Mouse (Mus musculus) neural tube, embryonic 14.5 days (tissue): ENCODE measurements around the gene Ankfn1. TPM values are rescaled to one million over a fixed set of nuclear protein-coding genes. Genes with fewer than 3 reads are reported as not detected.

Experiments used
- ATAC-seq: fragments of 200-750 bp; cut with Nextera tagmentation; 2 replicates; pipeline ENCODE4 v1.8.0; 2017; ENCODE audit warnings: low read depth, mild to moderate bottlenecking, moderate TSS enrichment, moderate library complexity
- H3K27ac ChIP-seq: fragments of 300-500 bp; sonication (generic); 2 replicates; pipeline ENCODE4 v1.5.1; 2014; ENCODE audit warnings: low read depth, mild to moderate bottlenecking, control low read depth, low read length, moderate library complexity, mixed read lengths
- H3K27me3 ChIP-seq: fragments of 300-500 bp; sonication (generic); 2 replicates; pipeline ENCODE4 v1.6.1; 2014; ENCODE audit warnings: low read length; ENCODE audit not compliant: control insufficient read depth, insufficient read depth
- H3K36me3 ChIP-seq: fragments of 300-500 bp; sonication (generic); 2 replicates; pipeline ENCODE4 v1.6.1; 2014; ENCODE audit warnings: low read length, mixed read lengths; ENCODE audit not compliant: control insufficient read depth, insufficient read depth
- H3K4me1 ChIP-seq: fragments of 300-500 bp; sonication (generic); 2 replicates; pipeline ENCODE4 v1.6.1; 2014; ENCODE audit warnings: low read length; ENCODE audit not compliant: control insufficient read depth, insufficient read depth
- H3K4me2 ChIP-seq: fragments of 300-500 bp; sonication (generic); 2 replicates; pipeline ENCODE4 v1.6.1; 2014; ENCODE audit warnings: mild to moderate bottlenecking, low read depth, low read length, control low read depth
- H3K4me3 ChIP-seq: fragments of 300-500 bp; sonication (generic); 2 replicates; pipeline ENCODE4 v1.5.1; 2014; ENCODE audit warnings: low read depth, low read length, control low read depth, mixed read lengths
- H3K9ac ChIP-seq: fragments of 300-500 bp; sonication (generic); replicated peaks from 2 replicates; pipeline ENCODE4 v1.6.1; 2014; ENCODE audit warnings: low read depth, mild to moderate bottlenecking, control low read depth, low read length, mixed read lengths
- H3K9me3 ChIP-seq: fragments of 300-500 bp; sonication (generic); 2 replicates; pipeline ENCODE4 v1.6.1; 2016; ENCODE audit warnings: low read length; ENCODE audit not compliant: control insufficient read depth
- WGBS: fragments of 180-500 bp; shearing (Covaris S2); extraction: QIAGEN DNeasy Blood & Tissue Kit; methylation state at CpG from one replicate; pipeline ENCODE4 v1.1.7; 2014; 5-methylcytosine and 5-hydroxymethylcytosine counted together
- polyA plus RNA-seq: library from polyadenylated mRNA; unstranded; fragments of >200 nt; fragmentation: Nextera tagmentation; extraction: Ambion mirVana; gene quantifications from 2 replicates; pipeline ENCODE4 v1.2.1, GENCODE M21; 2014

Gene Ankfn1
- polyA plus RNA-seq, 1 experiment from 2014 or later: 8.4 TPM

- no peak overlapping the region for H3K4me2 ChIP-seq
- no peaks in the 10 kb centered on the region for H3K27me3 ChIP-seq
- H3K4me1 ChIP-seq: no peaks in the 10 kb centered on the region
- 84% methylated on average over 4 of the region's 4 CpGs for WGBS
- H3K9ac ChIP-seq: no peak overlapping the region
- no peaks in the 10 kb centered on the region for H3K36me3 ChIP-seq
- H3K9me3 ChIP-seq: no peaks in the 10 kb centered on the region
- H3K27ac ChIP-seq: no peak overlapping the region
- H3K4me3 ChIP-seq: no peak overlapping the region
- ATAC-seq: no peak
Measured at GRCm38 (mm10) chr11:89450406-89450805, 327.0 kb downstream of the Ankfn1 start.

GRCm38 (mm10) chr11:89448986-89449385, 328.5 kb downstream of the Ankfn1 start:
- H3K9me3 ChIP-seq: no peaks in the 10 kb centered on the region
- no peaks in the 10 kb centered on the region for H3K27me3 ChIP-seq
- H3K27ac ChIP-seq: no peak overlapping the region
- no peaks in the 10 kb centered on the region for H3K4me1 ChIP-seq
- no peak overlapping the region for H3K4me3 ChIP-seq
- H3K36me3 ChIP-seq: no peaks in the 10 kb centered on the region
- ATAC-seq: no peak
- no peak overlapping the region for H3K4me2 ChIP-seq
- no peak overlapping the region for H3K9ac ChIP-seq
- 85% methylated on average over 6 of the region's 6 CpGs for WGBS

GRCm38 (mm10) chr11:89447477-89447876, 330.0 kb downstream of the Ankfn1 start:
- no peaks in the 10 kb centered on the region for H3K27me3 ChIP-seq
- H3K36me3 ChIP-seq: no peaks in the 10 kb centered on the region
- no peak overlapping the region for H3K27ac ChIP-seq
- H3K4me1 ChIP-seq: no peaks in the 10 kb centered on the region
- no peak overlapping the region for H3K4me2 ChIP-seq
- ATAC-seq: no peak
- WGBS: 59% methylated on average over 12 of the region's 12 CpGs
- no peaks in the 10 kb centered on the region for H3K9me3 ChIP-seq
- no peak overlapping the region for H3K4me3 ChIP-seq
- no peak overlapping the region for H3K9ac ChIP-seq

GRCm38 (mm10) chr11:89440566-89440965, 336.9 kb downstream of the Ankfn1 start:
- H3K9ac ChIP-seq: no peak overlapping the region
- H3K4me2 ChIP-seq: no peak overlapping the region
- H3K4me3 ChIP-seq: no peak overlapping the region
- no peaks in the 10 kb centered on the region for H3K27me3 ChIP-seq
- H3K9me3 ChIP-seq: no peaks in the 10 kb centered on the region
- 87% methylated on average over 6 of the region's 6 CpGs for WGBS
- H3K36me3 ChIP-seq: no peaks in the 10 kb centered on the region
- no peaks in the 10 kb centered on the region for H3K4me1 ChIP-seq
- no peak for ATAC-seq
- no peak overlapping the region for H3K27ac ChIP-seq

DNA sequence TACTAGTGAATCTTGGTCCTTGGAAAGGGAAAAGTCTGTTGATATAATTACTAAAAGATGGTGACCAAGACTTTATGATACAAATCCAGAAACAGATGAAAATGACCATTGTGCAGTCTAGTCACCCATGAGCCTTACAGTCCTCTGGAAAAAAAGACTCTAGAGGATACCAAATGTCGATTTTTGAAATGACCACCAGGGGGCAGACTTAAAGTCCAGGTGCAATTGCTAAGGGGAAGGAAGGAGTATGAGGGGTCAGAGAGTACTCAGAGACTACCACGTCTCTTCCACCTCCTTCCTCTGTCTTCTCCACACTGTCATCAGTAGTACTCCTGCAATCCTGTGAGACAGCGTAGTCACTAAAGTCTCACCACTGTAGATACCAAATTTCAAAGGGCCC, 353.1 kb downstream of the Ankfn1 start:
- no peaks in the 10 kb centered on the region for H3K4me1 ChIP-seq
- 57% methylated on average over 3 of the region's 3 CpGs for WGBS

GRCm38 (mm10) chr11:89422637-89423036, 354.8 kb downstream of the Ankfn1 start:
- Histone ChIP-seq H3K4me1 (no peaks in the 10 kb centered on the region), H3K9ac (no peak overlapping the region), H3K4me2 (no peak overlapping the region), H3K4me3 (no peak overlapping the region), H3K9me3 (no peaks in the 10 kb centered on the region), H3K27ac (no peak overlapping the region), H3K27me3 (no peaks in the 10 kb centered on the region), H3K36me3 (no peaks in the 10 kb centered on the region)
- WGBS: 85% methylated on average over 5 of the region's 5 CpGs
- no peak for ATAC-seq

More for the DNA sequence above, 353.1 kb downstream of the Ankfn1 start:
- no peak for ATAC-seq
- H3K27me3 ChIP-seq: no peaks in the 10 kb centered on the region
- no peak overlapping the region for H3K4me3 ChIP-seq
- H3K9ac ChIP-seq: no peak overlapping the region
- no peaks in the 10 kb centered on the region for H3K9me3 ChIP-seq
- no peaks in the 10 kb centered on the region for H3K36me3 ChIP-seq
- H3K4me2 ChIP-seq: no peak overlapping the region
- H3K27ac ChIP-seq: no peak overlapping the region

- H3K9me3 ChIP-seq: no peaks in the 10 kb centered on the region
- H3K4me2 ChIP-seq: no peak overlapping the region
- WGBS: 70% methylated on average over 11 of the region's 11 CpGs
- H3K27me3 ChIP-seq: no peaks in the 10 kb centered on the region
- ATAC-seq: no peak
- H3K36me3 ChIP-seq: no peaks in the 10 kb centered on the region
- H3K4me1 ChIP-seq: no peaks in the 10 kb centered on the region
- H3K27ac ChIP-seq: no peak overlapping the region
- no peak overlapping the region for H3K4me3 ChIP-seq
- H3K9ac ChIP-seq: no peak overlapping the region
Measured at GRCm38 (mm10) chr11:89420767-89421438, 356.6 kb downstream of the Ankfn1 start.

GRCm38 (mm10) chr11:89419863-89420262, 357.6 kb downstream of the Ankfn1 start:
- H3K4me1 ChIP-seq: no peaks in the 10 kb centered on the region
- WGBS: 96% methylated on average over 2 of the region's 2 CpGs
- H3K4me2 ChIP-seq: no peak overlapping the region
- H3K27me3 ChIP-seq: no peaks in the 10 kb centered on the region
- no peak overlapping the region for H3K27ac ChIP-seq
- no peaks in the 10 kb centered on the region for H3K36me3 ChIP-seq
- no peak for ATAC-seq
- no peak overlapping the region for H3K9ac ChIP-seq
- H3K4me3 ChIP-seq: no peak overlapping the region
- H3K9me3 ChIP-seq: no peaks in the 10 kb centered on the region

GRCm38 (mm10) chr11:89418644-89419043, 358.8 kb downstream of the Ankfn1 start:
- Histone ChIP-seq H3K4me2 (no peak overlapping the region), H3K4me3 (no peak overlapping the region), H3K9me3 (no peaks in the 10 kb centered on the region), H3K4me1 (no peaks in the 10 kb centered on the region), H3K36me3 (no peaks in the 10 kb centered on the region), H3K27ac (no peak overlapping the region), H3K9ac (no peak overlapping the region), H3K27me3 (no peaks in the 10 kb centered on the region)
- no peak for ATAC-seq
- WGBS: 69% methylated on average over 12 of the region's 12 CpGs
